ENCODE assay signal across 9 mouse cellular contexts in the genomic region with DNA sequence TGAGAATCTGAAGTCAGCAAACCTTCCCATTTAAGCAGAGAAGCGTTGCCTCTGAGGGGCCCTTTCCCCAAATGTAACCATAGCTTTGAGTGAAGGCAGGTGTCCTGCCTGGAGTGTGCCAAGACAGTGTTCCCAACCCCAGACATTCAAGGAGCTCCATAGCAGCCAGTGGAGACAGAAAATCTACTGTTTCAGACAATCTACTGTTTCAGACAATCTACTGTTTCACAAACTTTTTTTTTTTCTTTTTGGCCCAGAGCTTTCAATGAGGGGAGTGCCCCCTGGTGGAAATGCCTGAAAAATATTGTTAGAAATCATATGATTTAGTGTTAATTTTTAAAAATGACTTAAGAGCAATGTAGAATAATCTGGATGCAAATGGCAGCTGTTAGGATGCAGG. TPM values are rescaled to one million over a fixed set of nuclear protein-coding genes. Genes with fewer than 3 reads are reported as not detected.
DNase-seq lines count a peak whose midpoint lies in the region; ATAC-seq and TF ChIP-seq lines count a peak whose summit lies in the region.
"Had no signal": no experiment of that assay in that cellular context is flagged by ENCODE, and none has a peak within 500 bp of the region (broad histone marks: within the 10 kb centered on the region; RNA-seq: fewer than 3 reads in every experiment).

No protein-coding gene starts in this region.

- peaks cover 25% of the 10 kb centered on the region for H3K36me3 ChIP-seq in forebrain, embryonic 14.5 days (ENCODE audit: control insufficient read depth, insufficient read depth, low read length)
- H3K36me3 ChIP-seq in forebrain, embryonic 11.5 days (ENCODE audit: control insufficient read depth, insufficient read depth, low read length), result no peaks in the 10 kb centered on the region
- peaks cover 10% of the 10 kb centered on the region for H3K36me3 ChIP-seq in limb, embryonic 13.5 days
- H3K36me3 ChIP-seq in limb, embryonic 10.5 days, result peaks cover 6% of the 10 kb centered on the region
- 0 out of 2 replicates have a peak, but pooled peaks cover 5% of the 10 kb centered on the region for H3K36me3 ChIP-seq in limb, embryonic 14.5 days (ENCODE audit: control insufficient read depth, insufficient read depth, low read length)
- H3K36me3 ChIP-seq: stomach, embryonic 15.5 days had no signal

- H3K9me3 ChIP-seq in forebrain, embryonic 14.5 days (replicated peaks; ENCODE audit: control insufficient read depth, low read length), result no peaks in the 10 kb centered on the region
- H3K9me3 ChIP-seq in forebrain, embryonic 11.5 days (ENCODE audit: control insufficient read depth, low read length), result no peaks in the 10 kb centered on the region
- H3K9me3 ChIP-seq in limb, embryonic 13.5 days, result no peaks in the 10 kb centered on the region
- H3K9me3 ChIP-seq in limb, embryonic 10.5 days (replicated peaks), result no peaks in the 10 kb centered on the region
- H3K9me3 ChIP-seq in limb, embryonic 14.5 days (ENCODE audit: control insufficient read depth, low read length), result no peaks in the 10 kb centered on the region
- H3K9me3 ChIP-seq: stomach, embryonic 15.5 days had no signal

- no peak overlapping the region for H3K4me2 ChIP-seq in forebrain, embryonic 14.5 days (ENCODE audit: low read length)
- no peak overlapping the region for H3K4me2 ChIP-seq in forebrain, embryonic 11.5 days (ENCODE audit: low read depth, low read length, severe bottlenecking)
- no peak overlapping the region for H3K4me2 ChIP-seq in limb, embryonic 13.5 days (replicated peaks)
- H3K4me2 ChIP-seq in limb, embryonic 14.5 days (replicated peaks; ENCODE audit: low read depth, low read length, severe bottlenecking), result no peak overlapping the region
- H3K4me2 ChIP-seq: stomach, embryonic 15.5 days had no signal

- no peak for TF ChIP-seq POLR2A in limb, embryonic 14.5 days (IDR thresholded peaks at IDR 0.05; ENCODE audit: borderline replicate concordance, extremely low read depth, insufficient read depth, insufficient read length)

- no peak overlapping the region for H3K9ac ChIP-seq in forebrain, embryonic 14.5 days (ENCODE audit: low read length)
- no peak overlapping the region for H3K9ac ChIP-seq in forebrain, embryonic 11.5 days (ENCODE audit: low read length)
- H3K9ac ChIP-seq in limb, embryonic 13.5 days, result no peak overlapping the region
- no peak overlapping the region for H3K9ac ChIP-seq in limb, embryonic 14.5 days (ENCODE audit: low read depth, low read length, severe bottlenecking)
- H3K9ac ChIP-seq: stomach, embryonic 15.5 days had no signal

- 88% methylated on average over 1 of the region's 1 CpGs for WGBS in forebrain, embryonic 14.5 days
- WGBS in forebrain, embryonic 11.5 days, result 81% methylated on average over 1 of the region's 1 CpGs
- WGBS in limb, embryonic 13.5 days, result 59% methylated on average over 1 of the region's 1 CpGs
- 94% methylated on average over 1 of the region's 1 CpGs for WGBS in limb, embryonic 10.5 days
- WGBS in limb, embryonic 14.5 days, result 63% methylated on average over 1 of the region's 1 CpGs

- H3K27ac ChIP-seq in forebrain, embryonic 14.5 days (ENCODE audit: low read depth, low read length), result no peak overlapping the region
- no peak overlapping the region for H3K27ac ChIP-seq in forebrain, embryonic 11.5 days (ENCODE audit: low read depth, low read length)
- H3K27ac ChIP-seq in limb, embryonic 13.5 days, result no peak overlapping the region
- H3K27ac ChIP-seq in limb, embryonic 10.5 days, result no peak overlapping the region
- H3K27ac ChIP-seq in limb, embryonic 14.5 days (replicated peaks; ENCODE audit: low read depth, low read length), result no peak overlapping the region
- H3K27ac ChIP-seq: stomach, embryonic 15.5 days had no signal

- peak; percentile 45; the same call in 1 of the 2 replicates for ATAC-seq in forebrain, embryonic 14.5 days
- ATAC-seq in forebrain, embryonic 11.5 days (replicated peaks; ENCODE audit: low FRiP score), result no peak
- ATAC-seq in limb, embryonic 13.5 days (ENCODE audit: low FRiP score, low read depth), result peak; percentile 32; the same call in 1 of the 2 replicates
- no peak for ATAC-seq in limb, embryonic 14.5 days (ENCODE audit: low FRiP score, low read depth)

- no peaks in the 10 kb centered on the region; the same call in none of the 2 replicates for H3K4me1 ChIP-seq in forebrain, embryonic 14.5 days (ENCODE audit: control insufficient read depth, insufficient read depth, low read length)
- 0 out of 2 replicates have a peak, but pooled peaks cover 3% of the 10 kb centered on the region for H3K4me1 ChIP-seq in forebrain, embryonic 11.5 days (replicated peaks; ENCODE audit: control insufficient read depth, insufficient read depth, low read length)
- 0 out of 2 replicates have a peak, but pooled peaks cover 2% of the 10 kb centered on the region for H3K4me1 ChIP-seq in limb, embryonic 13.5 days
- H3K4me1 ChIP-seq in limb, embryonic 10.5 days, result no peaks in the 10 kb centered on the region
- H3K4me1 ChIP-seq in limb, embryonic 14.5 days (ENCODE audit: control insufficient read depth, insufficient read depth, low read length), result no peaks in the 10 kb centered on the region
- H3K4me1 ChIP-seq: stomach, embryonic 15.5 days had no signal

- peak; percentile 76 for DNase-seq in forebrain, embryonic 14.5 days (ENCODE audit: low spot score)
- no peak for DNase-seq in forebrain, embryonic 11.5 days (ENCODE audit: low spot score)
- DNase-seq in limb, embryonic 10.5 days (ENCODE audit: low spot score), result no peak
- DNase-seq in Muller cell, postnatal 12 days (ENCODE audit: inconsistent ontology term), result peak; percentile 29
- DNase-seq in limb, embryonic 14.5 days (ENCODE audit: low spot score), result peak; percentile 49
- DNase-seq in cerebellum, adult 18-20 months, result no peak
- no peak for DNase-seq in thymus, postnatal 0 days (ENCODE audit: low spot score)

- no peak overlapping the region for H3K4me3 ChIP-seq in forebrain, embryonic 14.5 days (ENCODE audit: low read depth, low read length)
- no peak overlapping the region for H3K4me3 ChIP-seq in forebrain, embryonic 11.5 days (ENCODE audit: low read depth, low read length)
- H3K4me3 ChIP-seq in limb, embryonic 13.5 days, result no peak overlapping the region
- H3K4me3 ChIP-seq in limb, embryonic 10.5 days, result no peak overlapping the region
- no peak overlapping the region for H3K4me3 ChIP-seq in limb, embryonic 14.5 days (replicated peaks; ENCODE audit: low read length)
- H3K4me3 ChIP-seq: stomach, embryonic 15.5 days had no signal

- no peaks in the 10 kb centered on the region for H3K27me3 ChIP-seq in forebrain, embryonic 14.5 days (replicated peaks; ENCODE audit: control insufficient read depth, insufficient read depth, low read length)
- H3K27me3 ChIP-seq in forebrain, embryonic 11.5 days (ENCODE audit: control insufficient read depth, insufficient read depth, low read length), result no peaks in the 10 kb centered on the region
- H3K27me3 ChIP-seq in limb, embryonic 13.5 days, result no peaks in the 10 kb centered on the region
- H3K27me3 ChIP-seq in limb, embryonic 10.5 days (ENCODE audit: low read depth, poor library complexity, severe bottlenecking), result no peaks in the 10 kb centered on the region
- H3K27me3 ChIP-seq in limb, embryonic 14.5 days (ENCODE audit: control insufficient read depth, insufficient read depth, low read length), result no peaks in the 10 kb centered on the region
- H3K27me3 ChIP-seq: stomach, embryonic 15.5 days had no signal

RNA-seq across cellular contexts. Expression of a gene that starts 55.3 kb away (rescaled TPM):
- polyA plus RNA-seq in forebrain, embryonic 14.5 days (2014; fragmentation: Nextera tagmentation; extraction: Ambion mirVana), result 24.2 and 33.5 TPM in 2 replicates
- polyA plus RNA-seq in forebrain, embryonic 11.5 days (2014; fragmentation: Nextera tagmentation; extraction: Ambion mirVana), result 31.8 and 33.6 TPM in 2 replicates
- polyA plus RNA-seq in limb, embryonic 13.5 days (2015; fragmentation: Nextera tagmentation; extraction: Ambion mirVana), result 15.0 and 16.1 TPM in 2 replicates
- 9.4 and 11.0 TPM in 2 replicates for polyA plus RNA-seq in limb, embryonic 10.5 days (2016; fragmentation: Nextera tagmentation; extraction: Ambion mirVana)
- 22.9 and 25.3 TPM in 2 replicates for polyA plus RNA-seq in limb, embryonic 14.5 days (2012; rRNA removed)
- polyA plus RNA-seq in limb, embryonic 14.5 days (2014; fragmentation: Nextera tagmentation; extraction: Ambion mirVana), result 22.4 TPM in 2 replicates
- polyA plus RNA-seq in thymus, postnatal 0 days (2015; fragmentation: Nextera tagmentation; extraction: Ambion mirVana), result 728 and 901 TPM in 2 replicates

Comparison
In these comparisons a context has a peak if more than half of its experiments do, and no peak if none do; other contexts are left out.
1. ATAC-seq: peak in forebrain, embryonic 14.5 days (single experiment) and limb, embryonic 13.5 days (single experiment); none in forebrain, embryonic 11.5 days (single experiment) and limb, embryonic 14.5 days (single experiment).
2. DNase-seq: peak in forebrain, embryonic 14.5 days (single experiment), Muller cell, postnatal 12 days (single experiment) and limb, embryonic 14.5 days (single experiment); none in forebrain, embryonic 11.5 days (single experiment), limb, embryonic 10.5 days (single experiment), cerebellum, adult 18-20 months (0 of 2) and thymus, postnatal 0 days (single experiment).
3. RNA of a gene that starts 55.3 kb away (polyA plus RNA-seq): 728 to 901 TPM in thymus, postnatal 0 days; 31.8 to 33.6 TPM in forebrain, embryonic 11.5 days, 24.2 to 33.5 TPM in forebrain, embryonic 14.5 days, 22.4 to 25.3 TPM in limb, embryonic 14.5 days, 15.0 to 16.1 TPM in limb, embryonic 13.5 days and 9.4 to 11.0 TPM in limb, embryonic 10.5 days; every median in the first group is over 10 times any median in the second.